Mouse (Mus musculus) ES-Bruce4 (cell line): ENCODE measurements at regions not wholly inside any gene's neighbourhood (a gene's known extent, or its start where the extent isn't known, plus 50 kb on each side); places are given as distances from the start of the nearest gene placed in this dataset.

ENCODE experiments used
- H3K27ac ChIP-seq: 2 replicates; pipeline ENCODE4 v1.5.1; 2012; ENCODE audit warnings: low read length, inconsistent platforms; ENCODE audit not compliant: insufficient read depth
- H3K27me3 ChIP-seq: 2 replicates; pipeline ENCODE4 v1.6.1; 2012; ENCODE audit warnings: mild to moderate bottlenecking, low read length, inconsistent platforms; ENCODE audit not compliant: control insufficient read depth, poor library complexity, insufficient read depth, severe bottlenecking
- H3K36me3 ChIP-seq: 2 replicates; pipeline ENCODE4 v1.6.1; 2012; ENCODE audit warnings: inconsistent platforms, mild to moderate bottlenecking, low read length, moderate library complexity; ENCODE audit not compliant: control insufficient read depth, poor library complexity, insufficient read depth, severe bottlenecking
- H3K4me1 ChIP-seq: one replicate; pipeline ENCODE4 v1.8.1; 2011; ENCODE audit warnings: low read length; ENCODE audit not compliant: control insufficient read depth, insufficient read depth
- H3K4me3 ChIP-seq: 2 replicates; pipeline ENCODE4 v1.5.1; 2011; ENCODE audit warnings: low read depth, mild to moderate bottlenecking, low read length
- H3K9ac ChIP-seq: 2 replicates; pipeline ENCODE4 v1.6.1; 2012; ENCODE audit warnings: low read depth, mild to moderate bottlenecking, inconsistent platforms; ENCODE audit not compliant: poor library complexity, severe bottlenecking
- H3K9me3 ChIP-seq: replicated peaks from 2 replicates; pipeline ENCODE4 v1.6.1; 2012; ENCODE audit warnings: mild to moderate bottlenecking, low read length, inconsistent platforms; ENCODE audit not compliant: control insufficient read depth, poor library complexity, insufficient read depth, severe bottlenecking
- CTCF ChIP-seq: IDR thresholded peaks from one replicate; pipeline ENCODE4 v1.8.1; 2011; ENCODE audit warnings: low read depth, low read length
- EP300 ChIP-seq: IDR thresholded peaks from 2 replicates; pipeline ENCODE4 v1.6.1; 2011; ENCODE audit warnings: low read depth, low read length; ENCODE audit not compliant: insufficient read depth
- POLR2A ChIP-seq: IDR thresholded peaks from one replicate; pipeline ENCODE4 v1.8.1; 2011; ENCODE audit warnings: low read length; ENCODE audit not compliant: insufficient read depth

GRCm38 (mm10) chr10:111388545-111389320, 84.3 kb upstream of the Nap1l1 start:
- Histone ChIP-seq H3K9ac (no peak overlapping the region), H3K9me3 (no peaks in the 10 kb centered on the region), H3K27me3 (no peaks in the 10 kb centered on the region), H3K4me1 (no peaks in the 10 kb centered on the region), H3K27ac (no peak overlapping the region), H3K4me3 (no peak overlapping the region), H3K36me3 (no peaks in the 10 kb centered on the region)
- TF ChIP-seq CTCF (no peak), POLR2A (no peak), EP300 (no peak)

- Histone ChIP-seq H3K36me3 (no peaks in the 10 kb centered on the region), H3K4me1 (no peaks in the 10 kb centered on the region), H3K9ac (no peak overlapping the region), H3K9me3 (no peaks in the 10 kb centered on the region), H3K27ac (no peak overlapping the region), H3K27me3 (no peaks in the 10 kb centered on the region), H3K4me3 (no peak overlapping the region)
- no peak for TF ChIP-seq CTCF
- TF ChIP-seq POLR2A: no peak
- no peak for TF ChIP-seq EP300
Observed at GRCm38 (mm10) chr10:111389890-111390289, 83.1 kb upstream of the Nap1l1 start.

DNA sequence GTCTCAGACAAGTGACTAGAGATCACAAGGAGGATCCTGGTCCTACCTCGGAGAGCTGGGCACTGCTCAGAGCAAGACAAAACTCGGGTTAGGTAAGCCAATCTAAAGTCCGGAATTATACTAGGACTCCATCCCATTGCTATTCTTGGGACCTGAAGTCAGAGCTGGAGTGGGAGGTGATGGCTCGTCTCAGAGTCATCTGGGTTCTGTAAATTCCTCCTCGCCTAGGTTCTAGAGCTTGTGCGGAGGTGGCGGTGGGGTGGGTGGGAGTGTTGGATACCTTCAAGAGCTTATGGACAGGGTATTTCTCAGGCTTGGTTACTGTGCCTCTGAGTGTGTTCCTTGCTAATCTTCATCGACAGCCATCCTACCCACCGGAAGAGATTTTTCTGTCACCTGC, 78.6 kb upstream of the Nap1l1 start:
- Histone ChIP-seq H3K9me3 (no peaks in the 10 kb centered on the region), H3K9ac (no peak overlapping the region), H3K36me3 (no peaks in the 10 kb centered on the region), H3K4me1 (no peaks in the 10 kb centered on the region), H3K27me3 (no peaks in the 10 kb centered on the region), H3K4me3 (no peak overlapping the region), H3K27ac (no peak overlapping the region)
- TF ChIP-seq POLR2A (no peak), EP300 (no peak), CTCF (no peak)

- Histone ChIP-seq H3K27me3 (no peaks in the 10 kb centered on the region), H3K9ac (no peak overlapping the region), H3K9me3 (peaks cover 7% of the 10 kb centered on the region), H3K4me1 (peaks cover 2% of the 10 kb centered on the region), H3K4me3 (no peak overlapping the region), H3K36me3 (no peaks in the 10 kb centered on the region), H3K27ac (no peak overlapping the region)
- no peak for TF ChIP-seq POLR2A
Observed at GRCm38 (mm10) chr10:111405071-111405470, 68.0 kb upstream of the Nap1l1 start.

DNA sequence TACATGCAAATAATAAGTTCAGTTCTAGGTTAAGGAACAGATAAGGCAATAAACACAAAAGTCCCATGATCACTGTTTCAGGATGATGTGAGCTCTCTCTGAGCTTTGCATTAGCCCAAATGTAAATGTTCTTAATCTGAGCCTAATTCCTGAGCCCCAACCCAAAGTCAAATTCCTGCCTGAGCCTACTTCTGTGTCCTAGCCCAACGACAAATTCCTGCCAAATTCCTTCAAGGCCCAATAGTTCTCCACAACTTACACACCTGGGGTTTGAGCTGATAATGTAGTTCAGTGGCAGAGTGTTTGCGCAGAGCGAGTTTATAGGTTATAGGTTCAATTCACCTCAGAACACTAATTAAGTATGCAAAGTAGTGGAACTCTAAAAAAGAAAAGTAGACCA, 64.1 kb upstream of the Nap1l1 start:
- H3K27ac ChIP-seq: peak overlapping the region; percentile 41; the same call in 1 of the 2 replicates
- peaks cover 8% of the 10 kb centered on the region for H3K4me1 ChIP-seq
- peaks cover 5% of the 10 kb centered on the region for H3K9me3 ChIP-seq
- no peaks in the 10 kb centered on the region for H3K27me3 ChIP-seq
- H3K36me3 ChIP-seq: no peaks in the 10 kb centered on the region
- TF ChIP-seq POLR2A (no peak), EP300 (no peak), CTCF (no peak)
- no peak overlapping the region for H3K4me3 ChIP-seq
- H3K9ac ChIP-seq: 0 out of 2 replicates have a peak overlapping the region, but pooled peaks have one; percentile 22

- H3K9me3 ChIP-seq: no peaks in the 10 kb centered on the region; the same call in none of the 2 replicates
- no peak for TF ChIP-seq POLR2A
- 0 out of 2 replicates have a peak, but pooled peaks have one; percentile 64 for TF ChIP-seq EP300
- H3K4me1 ChIP-seq: peaks cover 8% of the 10 kb centered on the region
- no peaks in the 10 kb centered on the region for H3K27me3 ChIP-seq
- no peaks in the 10 kb centered on the region for H3K36me3 ChIP-seq
- peak overlapping the region; percentile 57; the same call in 1 of the 2 replicates for H3K27ac ChIP-seq
- H3K4me3 ChIP-seq: no peak overlapping the region
- H3K9ac ChIP-seq: no peak overlapping the region
Observed at GRCm38 (mm10) chr10:111409497-111409896, 63.5 kb upstream of the Nap1l1 start.
